Mouse (Mus musculus) thymus, adult 18-20 months (tissue): Measurements from ENCODE around the gene Ptprb.

Experiments used
- DNase-seq, 2 experiments: peaks; one replicate each; pipeline ENCODE4 v3.0.0; 2022; ENCODE audit warnings: mixed read lengths in 2 of 2

The Ptprb gene

GRCm38 (mm10) chr10:116428026-116428780 lies 152.9 kb downstream of the Ptprb start:
- DNase-seq: no peak

GRCm38 (mm10) chr10:116432421-116432820 lies 157.1 kb downstream of the Ptprb start:
- no peak for DNase-seq

GRCm38 (mm10) chr10:116435455-116435854 lies 160.1 kb downstream of the Ptprb start:
- no peak for DNase-seq
